In the genomic region with DNA sequence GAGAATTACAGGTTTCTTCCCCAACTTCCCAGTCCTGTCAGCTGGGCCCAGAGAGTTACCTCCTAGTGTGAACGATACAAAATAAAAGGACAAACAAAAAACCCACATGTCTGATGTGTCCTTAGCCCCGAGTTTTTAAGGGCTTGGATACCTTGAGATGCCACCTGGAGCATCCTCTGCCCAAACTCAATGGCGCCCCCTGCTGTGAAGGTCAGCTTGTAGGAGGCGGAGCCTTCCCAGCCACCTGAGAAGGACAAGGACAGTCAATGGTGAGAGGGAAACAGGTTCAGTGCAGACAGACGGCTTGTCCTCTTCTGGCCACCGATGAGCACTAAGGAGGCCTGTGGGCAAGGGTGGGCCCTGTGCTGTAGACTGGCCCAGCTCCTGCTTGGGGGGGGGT, we compare ENCODE assay signal across 1 mouse cellular context.
A peak's percentile ranks its signal among the peaks of the same experiment; 100 is the strongest.
TF ChIP-seq lines count a peak whose summit lies in the region.

No protein-coding gene starts in this region.

TF ChIP-seq in MEL, 35 proteins besides CTCF, POLR2A, EP300 and RAD21:
- TF ChIP-seq MXI1 (IDR thresholded peaks at IDR 0.05; ENCODE audit: low read depth, low read length) = no peak
- TF ChIP-seq MAZ (IDR thresholded peaks at IDR 0.05; ENCODE audit: low read depth, low read length) = 0 out of 2 replicates have a peak, but pooled peaks have one; percentile 23
- TF ChIP-seq SMC3 (IDR thresholded peaks at IDR 0.05; ENCODE audit: low read depth, low read length) = peak; percentile 51
